Mouse (Mus musculus) liver, embryonic 15.5 days (tissue): Measurements from ENCODE around the gene Tcf7. TPM values are rescaled to one million over a fixed set of nuclear protein-coding genes. Genes with fewer than 3 reads are reported as not detected.

Source experiments
- ATAC-seq: fragments of 200-750 bp; cut with Nextera tagmentation; 2 replicates; pipeline ENCODE4 v1.8.0; 2017; ENCODE audit warnings: moderate number of reproducible peaks, mild to moderate bottlenecking, moderate library complexity; ENCODE audit not compliant: insufficient read depth
- H3K27ac ChIP-seq: fragments of 300-500 bp; sonication (generic); replicated peaks from 2 replicates; pipeline ENCODE4 v1.5.1; 2015; ENCODE audit warnings: mild to moderate bottlenecking, inconsistent platforms
- H3K27me3 ChIP-seq: fragments of 300-500 bp; sonication (generic); 2 replicates; pipeline ENCODE4 v1.6.1; 2015; ENCODE audit warnings: mild to moderate bottlenecking, inconsistent platforms
- H3K36me3 ChIP-seq: fragments of 300-500 bp; sonication (generic); replicated peaks from 2 replicates; pipeline ENCODE4 v1.6.1; 2015; ENCODE audit warnings: moderate library complexity, mild to moderate bottlenecking, inconsistent platforms
- H3K4me1 ChIP-seq: fragments of 300-500 bp; sonication (generic); replicated peaks from 2 replicates; pipeline ENCODE4 v1.6.1; 2015; ENCODE audit warnings: inconsistent platforms
- H3K4me2 ChIP-seq: fragments of 300-500 bp; sonication (generic); 2 replicates; pipeline ENCODE4 v1.6.1; 2015; ENCODE audit warnings: moderate library complexity, mild to moderate bottlenecking, inconsistent platforms
- H3K4me3 ChIP-seq: fragments of 300-500 bp; sonication (generic); replicated peaks from 2 replicates; pipeline ENCODE4 v1.5.1; 2015; ENCODE audit warnings: mild to moderate bottlenecking, inconsistent platforms
- H3K9ac ChIP-seq: fragments of 300-500 bp; sonication (generic); 2 replicates; pipeline ENCODE4 v1.6.1; 2015; ENCODE audit warnings: moderate library complexity, mild to moderate bottlenecking, inconsistent platforms
- H3K9me3 ChIP-seq: fragments of 300-500 bp; sonication (generic); replicated peaks from 2 replicates; pipeline ENCODE4 v1.6.1; 2016; ENCODE audit warnings: inconsistent platforms
- WGBS: fragments of 180-500 bp; shearing (Covaris S2); methylation state at CpG from one replicate; pipeline ENCODE4 v1.1.7; 2015; ENCODE audit warnings: mixed read lengths; ENCODE audit not compliant: insufficient replicate concordance; 5-methylcytosine and 5-hydroxymethylcytosine counted together
- polyA plus RNA-seq: library from polyadenylated mRNA; unstranded; fragments of >200 nt; fragmentation: Nextera tagmentation; extraction: Ambion mirVana; gene quantifications from 2 replicates; pipeline ENCODE4 v1.2.1, GENCODE M21; 2015

The Tcf7 gene
- polyA plus RNA-seq, 1 experiment from 2014 or later: 1.4 TPM

DNA sequence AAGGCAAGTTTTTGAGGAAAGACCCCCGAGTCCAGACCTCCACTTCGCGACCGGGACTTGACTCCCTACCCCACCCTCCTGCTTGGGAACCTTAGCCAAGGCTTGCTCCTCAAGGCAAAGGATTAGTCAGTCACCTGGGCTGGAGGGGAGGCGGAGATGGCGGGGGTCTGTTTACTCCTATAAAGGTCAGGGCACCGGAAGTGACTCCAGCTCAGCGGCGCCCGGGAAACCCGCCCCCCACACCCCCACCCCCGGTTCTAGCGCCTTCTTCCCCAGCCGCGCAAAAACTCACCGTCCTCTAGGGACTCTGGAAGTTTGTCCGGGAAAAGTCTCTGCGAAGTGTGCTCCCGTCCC lies 417 bp downstream of the Tcf7 start:
- H3K4me2 ChIP-seq: peak overlapping the region; percentile 86
- peaks cover 70% of the 10 kb centered on the region for H3K27me3 ChIP-seq
- H3K27ac ChIP-seq: no peak overlapping the region

DNA sequence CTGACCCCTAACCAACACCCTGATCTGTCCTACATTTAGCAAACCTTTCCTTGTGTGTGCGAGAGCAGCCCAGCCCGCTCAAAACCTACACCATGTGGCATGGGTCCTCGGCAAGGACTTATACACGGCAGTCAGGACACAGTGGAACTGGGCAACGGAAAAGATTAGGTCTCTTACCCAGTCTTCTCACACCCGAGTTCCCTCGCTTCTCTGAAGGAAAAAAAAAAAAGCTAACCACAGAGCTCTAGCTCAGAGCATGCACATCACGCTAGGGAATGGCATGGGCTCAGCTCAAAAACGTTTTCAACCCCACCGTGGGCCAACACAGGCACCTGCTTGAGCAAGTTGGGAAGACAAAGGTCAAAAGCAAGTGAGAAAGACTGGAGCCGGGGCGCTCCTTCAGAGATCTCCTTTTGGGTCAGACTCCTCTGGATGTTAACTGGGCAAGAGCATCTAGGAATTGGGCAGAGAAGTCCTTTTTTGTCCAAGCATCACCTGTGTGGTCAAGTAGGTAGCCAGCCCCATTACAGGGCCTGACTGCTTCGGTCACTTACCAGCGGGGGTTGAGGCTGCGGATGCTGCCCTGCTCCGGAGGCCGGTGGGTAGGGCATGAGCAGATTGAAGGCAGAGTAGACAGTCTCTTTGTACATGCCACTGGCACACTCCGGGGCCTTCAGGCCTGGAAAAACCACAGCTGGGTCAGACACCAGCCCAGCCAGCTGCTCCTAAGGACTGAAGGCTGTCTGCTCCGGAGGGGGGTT lies 1.1 kb downstream of the Tcf7 start:
- H3K36me3 ChIP-seq: no peaks in the 10 kb centered on the region
- H3K27ac ChIP-seq: no peak overlapping the region
- 0 out of 2 replicates have a peak overlapping the region, but pooled peaks have one; percentile 86 for H3K4me2 ChIP-seq
- 55% methylated on average over 19 of the region's 19 CpGs for WGBS
- no peak overlapping the region for H3K9ac ChIP-seq
- no peak for ATAC-seq
- H3K27me3 ChIP-seq: peaks cover 66% of the 10 kb centered on the region
- no peaks in the 10 kb centered on the region for H3K9me3 ChIP-seq
- H3K4me3 ChIP-seq: no peak overlapping the region
- H3K4me1 ChIP-seq: peaks cover 22% of the 10 kb centered on the region

More for the DNA sequence above, 417 bp downstream of the Tcf7 start:
- H3K9ac ChIP-seq: 0 out of 2 replicates have a peak overlapping the region, but pooled peaks have one; percentile 15
- H3K4me1 ChIP-seq: peaks cover 22% of the 10 kb centered on the region
- H3K36me3 ChIP-seq: no peaks in the 10 kb centered on the region
- H3K4me3 ChIP-seq: peak overlapping the region; percentile 60
- 5% methylated on average over 19 of the region's 19 CpGs for WGBS
- H3K9me3 ChIP-seq: no peaks in the 10 kb centered on the region
- ATAC-seq: 0 out of 2 replicates have a peak, but pooled peaks have one; percentile 5

DNA sequence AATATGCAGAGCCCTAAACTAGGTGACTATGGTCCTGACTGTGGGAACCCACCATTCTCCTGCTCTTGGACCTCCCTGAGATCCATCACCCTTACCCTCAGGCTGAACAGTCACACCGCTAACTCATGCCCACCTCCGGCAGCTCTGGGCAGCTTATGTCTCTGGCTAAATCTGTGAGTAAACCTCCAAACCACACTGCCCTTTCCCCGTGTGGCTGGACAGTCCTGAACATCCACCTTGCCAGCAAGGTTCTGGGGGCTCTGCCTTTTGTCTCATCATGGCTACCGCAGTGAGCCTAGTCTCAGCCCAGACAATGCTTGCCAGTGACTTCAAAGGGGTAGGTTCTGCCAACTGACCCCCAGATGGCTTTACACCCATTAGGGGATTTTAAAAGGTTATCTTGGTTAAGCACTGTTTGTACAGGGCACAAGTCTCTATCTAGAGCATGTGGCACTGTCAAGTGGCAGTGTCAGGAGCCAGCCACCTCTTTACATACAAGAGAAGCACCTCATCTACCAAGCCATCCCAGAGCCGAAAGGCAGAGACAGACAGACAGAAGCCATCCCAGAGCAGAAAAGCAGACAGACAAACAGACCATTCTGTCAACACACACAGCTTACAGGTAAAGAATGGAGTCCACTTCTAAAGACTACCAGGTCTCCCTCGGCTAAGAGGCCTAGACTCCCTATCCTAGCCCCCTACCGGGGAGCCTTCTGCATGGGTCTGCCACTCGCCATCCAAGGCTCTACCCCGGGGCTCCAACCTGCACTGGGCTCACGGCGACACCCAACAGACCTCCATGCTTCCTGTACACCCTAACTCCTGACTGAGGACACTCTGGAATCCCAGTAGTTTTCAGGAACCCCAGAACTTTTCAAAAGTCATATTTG lies 2.0 kb downstream of the Tcf7 start:
- no peak for ATAC-seq
- Histone ChIP-seq H3K4me1 (peaks cover 22% of the 10 kb centered on the region), H3K9ac (no peak overlapping the region), H3K4me2 (no peak overlapping the region), H3K4me3 (no peak overlapping the region), H3K27ac (no peak overlapping the region), H3K27me3 (peaks cover 57% of the 10 kb centered on the region), H3K36me3 (no peaks in the 10 kb centered on the region), H3K9me3 (no peaks in the 10 kb centered on the region)
- WGBS: 70% methylated on average over 11 of the region's 11 CpGs

DNA sequence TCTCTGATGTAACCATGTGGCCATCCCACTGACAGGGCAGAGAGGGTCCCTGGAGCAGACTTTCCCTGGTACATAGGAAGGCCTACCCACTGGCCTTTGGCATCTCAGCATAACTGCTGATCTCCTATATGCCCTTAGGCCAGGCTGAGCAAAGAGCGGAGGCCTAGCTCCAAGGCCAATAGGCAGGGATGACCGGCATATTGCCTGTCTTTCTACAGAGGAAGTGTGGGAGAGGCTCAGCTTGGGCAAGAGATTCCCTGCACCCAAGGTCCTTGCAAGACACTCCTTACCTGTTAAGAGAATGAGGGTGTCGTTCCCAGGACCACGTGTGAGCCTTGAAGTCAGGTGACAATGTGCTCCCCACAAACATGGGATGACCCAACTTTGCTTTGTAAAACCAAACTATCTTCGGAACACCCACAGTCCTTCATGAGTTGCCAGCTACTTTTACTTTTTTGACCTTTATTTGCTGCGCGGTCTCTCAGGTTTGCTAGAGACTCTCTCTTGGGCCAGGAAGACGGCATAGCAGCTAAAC lies 3.1 kb downstream of the Tcf7 start:
- no peak overlapping the region for H3K4me3 ChIP-seq
- peaks cover 22% of the 10 kb centered on the region for H3K4me1 ChIP-seq
- no peak for ATAC-seq
- H3K36me3 ChIP-seq: no peaks in the 10 kb centered on the region
- WGBS: 85% methylated on average over 8 of the region's 8 CpGs
- peaks cover 45% of the 10 kb centered on the region for H3K27me3 ChIP-seq
- no peak overlapping the region for H3K4me2 ChIP-seq
- no peaks in the 10 kb centered on the region for H3K9me3 ChIP-seq
- H3K27ac ChIP-seq: no peak overlapping the region
- H3K9ac ChIP-seq: no peak overlapping the region

DNA sequence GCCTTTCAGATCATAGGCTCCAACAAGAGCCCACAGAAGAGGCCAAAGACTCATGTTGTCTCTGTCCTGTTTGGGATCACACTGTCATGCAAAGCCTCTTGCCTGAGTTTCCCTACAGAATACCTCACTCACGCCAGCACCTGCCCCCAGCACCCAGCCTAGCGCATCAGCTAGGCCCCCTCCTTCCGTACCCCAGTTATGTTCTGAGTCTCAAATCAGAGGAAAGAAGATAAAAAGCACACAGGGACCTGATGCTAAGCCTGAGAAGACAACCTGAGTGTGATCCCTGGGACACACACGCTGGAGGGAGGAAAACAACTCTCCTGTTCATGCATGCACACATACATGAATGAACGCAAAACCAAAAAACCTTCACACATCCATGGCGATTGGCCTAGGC lies 3.8 kb downstream of the Tcf7 start:
- no peaks in the 10 kb centered on the region for H3K9me3 ChIP-seq
- H3K36me3 ChIP-seq: no peaks in the 10 kb centered on the region
- H3K9ac ChIP-seq: no peak overlapping the region
- no peak overlapping the region for H3K4me2 ChIP-seq
- 74% methylated on average over 6 of the region's 6 CpGs for WGBS
- no peak overlapping the region for H3K27ac ChIP-seq
- no peak for ATAC-seq
- peaks cover 16% of the 10 kb centered on the region for H3K4me1 ChIP-seq
- H3K27me3 ChIP-seq: peaks cover 38% of the 10 kb centered on the region
- H3K4me3 ChIP-seq: no peak overlapping the region

DNA sequence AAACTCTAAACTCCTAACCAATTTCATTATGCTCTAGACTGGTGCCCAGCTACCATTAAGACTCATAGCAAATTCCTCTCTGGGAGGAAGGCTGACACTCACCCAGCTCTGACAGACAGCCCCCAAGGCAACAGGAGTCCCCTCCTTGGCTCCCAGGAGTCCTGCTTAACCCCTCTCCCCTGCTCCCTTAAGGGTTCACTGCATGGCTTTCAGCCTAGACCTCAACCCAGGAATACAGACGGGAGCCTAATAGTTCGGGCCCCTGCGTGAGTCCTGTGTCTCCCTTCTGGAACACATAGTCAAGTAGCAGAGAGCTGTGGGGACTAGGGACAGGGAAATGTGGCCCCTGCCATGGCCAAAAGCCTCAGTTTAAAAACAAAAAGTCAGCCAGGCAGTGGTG lies 4.7 kb downstream of the Tcf7 start:
- H3K27me3 ChIP-seq: peaks cover 30% of the 10 kb centered on the region
- no peaks in the 10 kb centered on the region for H3K9me3 ChIP-seq
- H3K36me3 ChIP-seq: no peaks in the 10 kb centered on the region
- no peak overlapping the region for H3K27ac ChIP-seq
- H3K4me2 ChIP-seq: no peak overlapping the region
- no peak overlapping the region for H3K9ac ChIP-seq
- H3K4me1 ChIP-seq: peaks cover 8% of the 10 kb centered on the region
- ATAC-seq: no peak
- WGBS: 68% methylated on average over 3 of the region's 3 CpGs
- H3K4me3 ChIP-seq: no peak overlapping the region

DNA sequence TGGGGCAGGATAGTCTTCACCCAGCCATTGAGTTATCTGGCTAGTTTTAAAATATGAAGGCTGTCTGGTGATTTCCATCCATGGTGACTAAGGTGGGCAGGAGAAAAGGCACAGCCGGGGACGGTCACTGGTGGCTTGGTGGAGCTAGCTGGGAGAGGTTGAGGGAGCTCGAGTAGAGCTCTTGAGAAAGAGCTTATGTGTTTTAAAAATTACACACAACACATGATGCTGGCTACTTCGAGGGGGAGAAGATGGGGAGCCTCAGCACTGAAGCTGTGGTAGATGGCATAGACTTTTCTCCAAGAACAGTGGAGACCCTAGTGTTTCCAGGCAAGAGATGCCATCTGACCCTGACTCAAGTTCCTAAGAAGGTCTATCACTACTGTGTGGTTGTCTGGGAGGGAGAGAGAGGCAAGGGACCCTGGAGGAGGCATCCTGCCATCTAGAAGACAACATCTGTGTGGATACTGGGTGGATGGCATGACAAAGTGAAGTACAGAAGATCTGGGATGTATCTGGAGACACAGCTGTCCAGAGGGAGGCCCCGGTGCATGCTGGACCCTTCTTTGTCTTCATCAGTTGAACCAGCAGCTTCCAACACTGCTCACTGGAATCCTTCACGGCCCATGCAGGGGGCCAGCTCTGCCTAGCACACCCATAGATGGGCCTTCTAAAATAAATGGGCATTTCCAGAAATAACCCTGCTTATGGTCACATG lies 5.2 kb downstream of the Tcf7 start:
- H3K4me2 ChIP-seq: no peak overlapping the region
- H3K27me3 ChIP-seq: peaks cover 24% of the 10 kb centered on the region
- H3K4me1 ChIP-seq: peaks cover 3% of the 10 kb centered on the region
- H3K27ac ChIP-seq: no peak overlapping the region
- ATAC-seq: no peak
- H3K36me3 ChIP-seq: no peaks in the 10 kb centered on the region
- WGBS: 66% methylated on average over 6 of the region's 6 CpGs
- no peak overlapping the region for H3K9ac ChIP-seq
- H3K9me3 ChIP-seq: no peaks in the 10 kb centered on the region
- H3K4me3 ChIP-seq: no peak overlapping the region

DNA sequence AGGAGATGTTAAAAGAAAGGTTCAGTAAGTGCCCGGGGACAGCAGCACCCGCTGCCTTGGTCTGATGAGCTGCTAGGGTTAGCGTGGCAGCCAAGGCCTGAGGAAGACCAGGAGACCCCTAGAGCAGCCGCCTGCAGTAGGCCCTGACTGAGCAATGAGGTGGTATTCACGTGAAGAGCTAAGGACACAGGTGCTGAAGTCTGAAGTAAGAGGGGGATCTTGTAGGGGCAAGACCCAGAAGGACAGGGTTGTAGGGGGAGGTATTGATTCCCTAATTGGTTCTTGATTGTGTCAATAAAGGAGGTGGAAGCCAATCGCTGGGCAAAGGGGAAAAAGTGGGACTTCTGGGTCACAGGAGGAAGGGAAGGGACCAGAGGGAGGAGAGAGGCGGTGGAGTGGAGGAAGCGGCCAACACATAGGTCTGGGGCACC lies 5.8 kb downstream of the Tcf7 start:
- no peak overlapping the region for H3K4me3 ChIP-seq
- H3K4me1 ChIP-seq: no peaks in the 10 kb centered on the region
- H3K27ac ChIP-seq: no peak overlapping the region
- no peak overlapping the region for H3K9ac ChIP-seq
- ATAC-seq: no peak
- H3K36me3 ChIP-seq: no peaks in the 10 kb centered on the region
- peaks cover 18% of the 10 kb centered on the region for H3K27me3 ChIP-seq
- no peak overlapping the region for H3K4me2 ChIP-seq
- 70% methylated on average over 8 of the region's 8 CpGs for WGBS
- no peaks in the 10 kb centered on the region for H3K9me3 ChIP-seq

DNA sequence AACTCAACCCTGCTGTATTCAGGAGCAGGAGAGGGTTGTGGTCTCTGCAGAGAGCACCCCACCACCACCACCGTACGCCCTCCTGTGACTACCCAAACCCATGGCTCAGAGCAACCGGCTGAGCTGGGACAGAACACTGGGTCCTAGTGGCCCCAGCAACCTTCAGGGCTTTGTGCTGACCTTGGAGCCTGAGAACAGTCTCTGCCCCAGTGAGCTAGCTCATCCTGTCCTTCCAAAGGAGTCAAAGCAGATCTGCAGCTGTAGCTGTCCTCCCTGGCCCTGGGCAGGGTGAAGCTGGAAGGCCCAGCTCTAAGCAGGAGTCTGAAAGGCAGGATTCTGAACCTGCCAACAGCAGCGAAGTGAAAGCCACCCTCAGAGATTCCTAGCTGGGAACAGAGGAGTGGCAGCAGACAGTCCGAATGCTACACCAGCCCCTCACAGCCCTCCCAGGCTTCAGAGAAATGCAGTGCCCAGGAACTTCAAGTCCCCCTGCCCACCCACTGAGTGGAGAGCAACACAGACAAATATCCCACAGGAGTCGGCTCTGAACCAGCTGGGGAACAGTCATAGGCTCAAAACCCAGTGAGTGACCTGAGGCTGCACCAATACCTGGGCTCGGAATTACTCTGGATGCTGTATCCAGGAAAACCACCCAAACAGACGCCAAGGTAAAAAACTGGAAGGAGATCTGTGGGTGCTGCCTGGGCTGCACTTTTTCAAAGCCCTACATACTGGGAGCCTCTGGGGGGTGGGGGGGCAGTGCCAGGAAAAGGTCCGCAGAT lies 6.8 kb downstream of the Tcf7 start:
- WGBS: 55% methylated on average over 9 of the region's 9 CpGs
- Histone ChIP-seq H3K27me3 (peaks cover 8% of the 10 kb centered on the region), H3K4me1 (no peaks in the 10 kb centered on the region), H3K9me3 (no peaks in the 10 kb centered on the region), H3K4me2 (no peak overlapping the region), H3K4me3 (no peak overlapping the region), H3K36me3 (no peaks in the 10 kb centered on the region), H3K27ac (no peak overlapping the region), H3K9ac (no peak overlapping the region)
- ATAC-seq: no peak

DNA sequence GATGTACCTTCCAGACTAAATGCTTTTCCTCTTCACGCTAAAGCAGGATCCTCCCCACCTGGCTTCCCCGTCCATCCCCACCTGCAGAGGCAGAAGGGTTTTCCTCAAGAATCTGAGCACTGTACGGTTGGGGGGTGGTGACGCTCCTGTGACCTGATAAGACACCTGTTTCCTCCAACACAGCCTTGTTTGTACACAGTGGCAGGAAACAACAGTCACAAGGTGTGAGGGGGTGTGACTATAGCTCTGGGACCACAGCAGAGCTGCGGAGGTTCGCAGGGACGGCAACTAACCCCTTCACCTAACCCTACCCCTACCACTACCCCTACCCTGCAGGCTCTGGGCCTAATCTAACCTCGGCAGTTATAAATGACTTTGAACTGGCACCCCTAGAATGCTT lies 7.4 kb downstream of the Tcf7 start:
- no peak overlapping the region for H3K27ac ChIP-seq
- no peaks in the 10 kb centered on the region for H3K36me3 ChIP-seq
- no peak overlapping the region for H3K4me3 ChIP-seq
- no peaks in the 10 kb centered on the region for H3K9me3 ChIP-seq
- H3K27me3 ChIP-seq: peaks cover 2% of the 10 kb centered on the region; the same call in 1 of the 2 replicates
- no peak for ATAC-seq
- 44% methylated on average over 8 of the region's 8 CpGs for WGBS
- no peaks in the 10 kb centered on the region for H3K4me1 ChIP-seq
- H3K4me2 ChIP-seq: no peak overlapping the region
- H3K9ac ChIP-seq: no peak overlapping the region
